Mouse (Mus musculus): ENCODE results near the gene Scd3.

DNA sequence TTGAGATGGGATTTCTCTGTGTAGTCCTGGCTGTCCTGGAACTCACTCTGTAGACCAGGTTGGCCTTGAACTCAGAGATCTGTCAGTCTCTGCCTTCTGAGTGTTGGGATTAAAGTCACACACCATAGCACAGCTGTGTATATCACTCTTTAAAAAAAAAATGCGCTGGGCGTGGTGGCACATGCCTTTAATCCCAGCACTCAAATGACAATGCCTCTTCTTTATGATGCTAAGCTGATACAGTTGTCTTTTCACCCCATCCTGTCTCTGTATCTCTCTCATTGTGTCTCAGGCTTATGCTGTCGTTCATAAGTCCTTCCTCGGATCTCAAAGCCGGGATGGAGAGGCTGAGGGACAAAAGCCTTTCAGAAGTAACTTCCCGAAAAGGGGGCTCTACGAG is 58.7 kb downstream of the Scd3 start:
- TF ChIP-seq CTCF (IDR thresholded peaks at IDR 0.05; ENCODE audit: extremely low read depth, insufficient read length, insufficient replicate concordance, low read depth, low read length) (no peak), POLR2A (IDR thresholded peaks at IDR 0.05; ENCODE audit: low read depth, low read length) (no peak)
